Mouse (Mus musculus) frontal cortex, postnatal 25 days (tissue): ENCODE data around the gene Pold2.
"Not testable (repeated sequence)": the region's sequence is repeated elsewhere in the genome, so short reads cannot be mapped to it uniquely, and the experiment has no call there.

Source experiments
- DNase-seq, 2 experiments: peaks; one replicate each; pipeline ENCODE4 v3.0.0; 2022; ENCODE audit warnings: low spot score in 2 of 2

Gene Pold2

DNA sequence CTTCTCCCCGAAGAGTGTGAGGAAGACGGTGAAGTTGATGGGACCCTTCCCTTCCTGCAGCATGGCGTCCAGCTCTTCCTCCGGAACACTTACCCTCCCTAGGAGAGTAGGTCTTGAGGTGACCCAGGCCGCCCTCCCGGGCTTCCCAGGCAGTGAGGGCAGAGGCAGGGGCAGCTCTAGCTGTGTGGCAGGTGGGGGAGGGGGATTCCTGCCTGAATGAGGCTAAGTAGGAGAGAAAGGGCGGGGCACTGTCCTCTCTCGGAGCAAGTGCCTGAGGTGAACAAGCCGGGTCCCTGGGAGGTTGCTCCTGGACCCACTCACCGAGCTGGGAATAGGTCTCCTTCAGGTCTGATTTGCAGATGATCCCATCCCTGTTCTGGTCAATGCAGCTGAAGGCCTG is 19.7 kb upstream of the Pold2 start:
- DNase-seq, result no peak

- DNase-seq, result no peak
Measured at GRCm38 (mm10) chr11:5897230-5897629, 19.1 kb upstream of the Pold2 start.

- DNase-seq, result no peak
Measured at GRCm38 (mm10) chr11:5893807-5894206, 15.7 kb upstream of the Pold2 start.

- no peak for DNase-seq
Measured at GRCm38 (mm10) chr11:5892810-5893368, 14.8 kb upstream of the Pold2 start.

- DNase-seq, result no peak
Measured at GRCm38 (mm10) chr11:5892151-5892591, 14.1 kb upstream of the Pold2 start.

- not testable (repeated sequence) for DNase-seq
Measured at GRCm38 (mm10) chr11:5888563-5888962, 10.5 kb upstream of the Pold2 start.

DNA sequence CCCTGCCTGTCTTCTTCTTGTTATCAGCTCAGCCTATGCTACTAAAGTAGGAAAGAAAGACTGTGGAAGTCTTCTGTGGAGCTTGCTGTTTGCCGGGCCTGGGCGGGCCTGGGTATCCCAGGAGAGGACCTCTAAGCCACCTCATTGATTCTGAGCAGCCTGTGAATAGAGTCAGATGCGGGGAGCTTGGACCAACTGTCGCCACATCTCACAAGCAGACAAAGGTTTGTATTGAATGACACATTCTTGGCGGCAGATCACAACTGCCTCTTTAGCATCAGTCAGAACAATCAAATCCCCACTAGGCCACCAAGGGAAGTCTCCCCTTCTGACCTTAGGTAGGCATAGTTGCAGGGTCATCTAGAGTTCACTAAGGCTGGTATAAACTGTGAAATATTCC is 9.2 kb upstream of the Pold2 start:
- no peak for DNase-seq

- peak in 1 of 2 experiments; percentile 52 for DNase-seq
Measured at GRCm38 (mm10) chr11:5886187-5886586, 8.1 kb upstream of the Pold2 start.

DNA sequence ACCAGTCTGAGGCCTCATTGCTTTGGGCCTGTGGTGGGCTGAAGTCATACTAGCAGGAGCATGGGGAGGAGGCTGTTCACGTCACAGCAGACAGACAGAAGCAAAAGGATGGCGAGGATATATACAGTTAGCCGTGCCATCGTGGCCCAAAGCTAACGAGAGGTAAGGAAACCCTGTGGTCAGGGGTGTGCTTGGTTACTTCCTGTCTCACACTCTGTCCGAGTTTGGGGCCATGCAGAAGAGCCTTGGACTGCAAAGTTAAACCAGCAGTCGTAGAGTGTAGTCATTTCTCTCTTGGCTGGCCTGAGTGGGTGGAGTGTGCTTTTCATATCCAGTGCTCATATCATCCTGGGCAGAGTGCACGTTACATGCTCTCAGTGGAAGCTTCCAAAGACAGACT is 4.4 kb upstream of the Pold2 start:
- no peak for DNase-seq

DNA sequence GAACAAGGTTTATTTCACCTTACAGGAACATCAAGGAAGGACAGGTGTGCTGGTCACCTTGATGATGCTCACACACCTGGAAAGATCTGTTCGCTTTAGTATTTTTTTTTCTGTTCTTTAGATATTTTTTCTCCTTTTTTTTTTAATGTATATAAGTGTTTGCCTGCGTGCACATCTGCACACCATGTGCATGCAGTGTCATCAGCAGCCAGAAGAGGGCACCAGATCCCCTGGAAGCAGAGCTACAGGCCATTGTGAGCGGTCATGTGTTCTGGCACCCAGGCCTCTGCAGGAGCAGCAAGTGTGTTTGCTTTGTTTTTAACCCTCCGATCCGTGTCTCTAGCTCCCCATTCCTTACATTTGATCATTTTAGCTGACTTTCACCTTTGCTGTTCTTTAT is 1.8 kb upstream of the Pold2 start:
- DNase-seq, result no peak

- no peak for DNase-seq
Measured at GRCm38 (mm10) chr11:5878661-5879060, 569 bp upstream of the Pold2 start.

- DNase-seq, result no peak
Measured at GRCm38 (mm10) chr11:5877421-5877820, 671 bp downstream of the Pold2 start.

- no peak for DNase-seq
Measured at GRCm38 (mm10) chr11:5873192-5873591, 4.9 kb downstream of the Pold2 start.

- DNase-seq, result no peak
Measured at GRCm38 (mm10) chr11:5872707-5873106, 5.4 kb downstream of the Pold2 start.

DNA sequence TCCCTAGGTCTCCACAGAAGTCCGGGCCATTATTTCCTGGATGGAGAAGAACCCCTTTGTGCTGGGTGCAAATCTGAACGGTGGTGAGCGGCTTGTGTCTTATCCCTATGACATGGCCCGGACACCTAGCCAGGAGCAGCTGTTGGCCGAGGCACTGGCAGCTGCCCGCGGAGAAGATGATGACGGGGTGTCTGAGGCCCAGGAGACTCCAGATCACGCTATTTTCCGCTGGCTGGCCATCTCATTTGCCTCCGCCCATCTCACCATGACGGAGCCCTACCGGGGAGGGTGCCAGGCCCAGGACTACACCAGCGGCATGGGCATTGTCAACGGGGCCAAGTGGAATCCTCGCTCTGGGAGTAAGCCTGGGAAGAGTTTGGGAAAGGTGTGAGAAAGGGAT is 8.0 kb downstream of the Pold2 start:
- no peak for DNase-seq

- DNase-seq, result no peak
Measured at GRCm38 (mm10) chr11:5869331-5869730, 8.8 kb downstream of the Pold2 start.

DNA sequence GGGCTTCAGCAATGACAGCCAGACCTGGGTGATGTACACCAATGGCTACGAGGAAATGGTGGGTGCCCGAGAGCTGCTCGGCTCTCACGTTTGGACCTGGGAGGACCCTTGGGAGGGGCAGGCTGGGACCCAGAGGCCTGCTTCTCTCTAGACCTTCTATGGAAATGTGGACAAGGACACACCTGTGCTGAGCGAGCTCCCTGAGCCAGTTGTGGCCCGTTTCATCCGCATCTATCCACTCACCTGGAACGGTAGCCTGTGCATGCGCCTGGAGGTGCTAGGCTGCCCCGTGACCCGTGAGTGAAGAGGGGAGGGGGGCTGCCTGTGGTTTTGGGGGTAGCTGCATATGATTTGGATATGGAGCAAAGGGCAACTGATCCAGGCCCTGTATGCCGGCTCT is 9.8 kb downstream of the Pold2 start:
- no peak for DNase-seq

- DNase-seq, result no peak
Measured at GRCm38 (mm10) chr11:5867196-5867595, 10.9 kb downstream of the Pold2 start.

DNA sequence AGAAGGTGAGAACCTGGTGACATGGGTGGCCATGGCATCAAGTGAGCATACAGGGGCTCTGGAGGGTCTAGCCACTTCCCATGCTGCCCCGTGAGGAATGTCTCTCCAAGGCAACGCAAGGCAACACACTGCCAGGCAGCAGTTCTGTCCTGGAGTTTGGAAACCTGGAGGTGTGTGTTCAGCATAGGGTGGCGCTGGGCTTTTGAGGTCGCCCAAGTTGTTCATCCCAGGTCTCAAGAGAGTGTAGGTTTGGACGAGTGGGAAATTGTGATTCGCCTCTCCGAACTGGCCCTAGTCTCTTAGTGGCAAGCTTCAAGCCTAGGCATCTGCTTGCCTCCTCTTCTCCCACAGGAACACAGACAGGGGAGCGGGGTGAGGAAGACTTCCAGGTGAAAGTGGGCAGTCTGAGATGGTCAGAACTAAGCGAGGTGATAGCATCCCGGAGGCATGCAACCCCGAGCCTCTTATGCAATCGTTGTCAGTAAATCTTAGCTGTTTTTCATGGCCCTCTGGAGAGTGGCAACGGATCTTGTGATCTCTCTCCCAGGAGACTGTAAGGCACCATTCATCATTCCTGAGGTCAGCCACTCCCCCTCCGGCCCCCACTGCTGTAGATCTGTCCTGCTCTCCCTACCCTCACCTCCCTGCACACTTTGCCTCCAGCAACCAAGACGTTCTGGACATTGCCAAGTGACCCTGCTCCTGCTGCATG is 15.5 kb downstream of the Pold2 start:
- no peak for DNase-seq

- no peak for DNase-seq
Measured at GRCm38 (mm10) chr11:5861678-5862393, 16.3 kb downstream of the Pold2 start, which contains the start of gene Aebp1. Aebp1 (plus strand) TSS chr11:5861947.

DNA sequence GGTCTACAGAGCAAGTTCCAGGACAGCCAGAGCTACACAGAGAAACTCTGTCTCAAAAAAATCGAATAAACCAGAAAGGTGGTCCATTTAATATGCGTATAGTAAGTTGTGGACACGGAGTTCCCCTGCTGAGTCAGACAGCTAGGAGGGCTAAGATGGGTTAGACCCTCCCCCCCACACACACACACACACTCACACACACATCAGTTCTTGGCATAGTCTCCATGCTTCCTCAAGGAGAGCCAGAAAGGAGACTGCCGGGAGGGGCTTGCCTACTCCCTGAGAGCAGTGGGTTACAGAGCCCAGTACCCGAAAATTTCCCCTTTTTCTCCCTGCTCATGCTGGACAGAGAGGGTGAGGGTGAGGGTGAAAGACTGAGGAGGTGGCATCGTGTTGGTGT is 17.5 kb downstream of the Pold2 start:
- no peak for DNase-seq

- no peak for DNase-seq
Measured at GRCm38 (mm10) chr11:5859883-5860550, 18.1 kb downstream of the Pold2 start.
